Mouse (Mus musculus) embryonic stem cell, embryonic (primary cell): ENCODE measurements around the gene Fam160a1.

Source experiments
- CTCF ChIA-PET, 4 experiments: fragments of 300-600 bp in 2 of 4; fragments of 350-600 bp in 2 of 4; sonication (Branson Sonifier 250); formaldehyde crosslinking; loops; one replicate each; lab custom pipeline; 2022; ENCODE audit warnings: inconsistent platforms in 2 of 4; lab: Charles Lee
- POLR2A ChIA-PET, 4 experiments: fragments of 300-600 bp in 2 of 4; fragments of 350-600 bp in 2 of 4; sonication (Branson Sonifier 250); formaldehyde crosslinking; loops; one replicate each; lab custom pipeline; 2022; ENCODE audit warnings: antibody characterized with exemption in 4 of 4, inconsistent platforms in 1 of 4; lab: Charles Lee

Gene Fam160a1

DNA sequence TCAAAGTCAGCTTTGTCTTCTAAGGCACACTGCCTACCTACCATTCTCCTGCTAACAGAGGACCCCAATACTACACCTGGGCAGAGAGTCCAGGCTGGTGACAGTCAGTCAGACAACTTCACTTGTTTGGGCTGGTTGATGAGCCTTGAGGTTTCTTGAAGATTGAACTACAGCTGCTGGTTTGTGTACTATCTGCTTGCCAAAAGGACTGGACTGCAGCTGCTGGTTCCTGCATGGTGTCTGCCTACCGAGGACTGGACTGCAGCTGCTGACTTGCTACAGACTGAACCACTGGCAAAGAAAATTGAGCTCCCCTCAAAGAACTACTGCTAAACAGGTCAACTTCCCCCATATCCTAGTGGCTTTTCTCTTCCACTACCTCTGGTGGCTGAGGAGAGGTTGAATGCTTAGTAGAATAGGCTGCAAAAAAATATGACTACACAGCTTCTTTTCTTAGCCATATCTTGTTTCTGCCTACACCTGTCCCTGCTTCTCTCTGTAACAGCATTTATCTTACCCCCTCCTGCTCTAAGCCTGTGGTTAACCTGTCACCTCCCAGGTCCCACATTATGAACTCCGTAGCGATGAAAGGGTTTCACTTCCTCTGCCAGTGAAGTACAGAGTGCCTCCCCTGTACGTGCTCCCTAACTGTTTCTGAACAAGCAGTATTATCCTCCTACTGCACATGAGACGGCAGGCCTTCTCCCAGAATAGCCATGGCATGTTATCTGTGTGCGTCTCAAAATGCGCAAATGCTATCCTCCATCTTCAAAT is 103.0 kb downstream of the Fam160a1 start:
- ChIA-PET CTCF (interaction anchor here in 1 of 4 experiments (0.6 kb wide), 1 partner anchor 968 kb away, joined by 6 read pairs; no protein-coding TSS in a partner anchor), POLR2A (no interaction called here)

DNA sequence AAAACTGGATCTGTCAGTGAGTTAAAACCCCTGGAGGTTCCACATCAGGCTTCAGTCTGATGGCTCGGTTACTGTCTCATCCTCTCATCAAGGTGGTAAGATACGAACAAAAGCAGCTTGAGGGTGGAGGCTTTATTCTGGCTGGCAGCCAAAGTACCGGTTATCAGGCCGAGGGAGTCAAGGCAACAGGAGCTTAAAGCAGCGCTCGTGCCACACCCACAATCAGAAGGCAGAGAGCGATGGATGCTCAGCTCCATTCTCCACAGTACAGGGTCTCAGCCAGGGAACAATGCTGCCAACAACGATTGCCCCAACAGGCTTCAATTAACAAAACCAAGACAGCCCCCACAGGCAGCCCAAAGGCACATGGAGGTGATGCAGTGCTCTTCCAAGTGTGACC is 106.4 kb downstream of the Fam160a1 start:
- ChIA-PET POLR2A (no interaction called here), CTCF (interaction anchor here in 2 of 4 experiments (0.5 to 1.5 kb wide), 3 partner anchors 207 to 407 kb away, joined by 3 read pairs; no protein-coding TSS in a partner anchor)

- CTCF ChIA-PET = interaction anchor here (0.7 to 1.6 kb wide), 6 partner anchors 210 to 217 kb away, joined by 3 to 8 read pairs (median 3); no protein-coding TSS in a partner anchor
- POLR2A ChIA-PET = no interaction called here
Observed at GRCm38 (mm10) chr3:85707421-85707820, 109.7 kb downstream of the Fam160a1 start.

GRCm38 (mm10) chr3:85703141-85703882 is 113.8 kb downstream of the Fam160a1 start:
- ChIA-PET POLR2A (no interaction called here), CTCF (interaction anchor here in 1 of 4 experiments (1.1 kb wide), 1 partner anchor 221 kb away, joined by 3 read pairs; no protein-coding TSS in a partner anchor)

DNA sequence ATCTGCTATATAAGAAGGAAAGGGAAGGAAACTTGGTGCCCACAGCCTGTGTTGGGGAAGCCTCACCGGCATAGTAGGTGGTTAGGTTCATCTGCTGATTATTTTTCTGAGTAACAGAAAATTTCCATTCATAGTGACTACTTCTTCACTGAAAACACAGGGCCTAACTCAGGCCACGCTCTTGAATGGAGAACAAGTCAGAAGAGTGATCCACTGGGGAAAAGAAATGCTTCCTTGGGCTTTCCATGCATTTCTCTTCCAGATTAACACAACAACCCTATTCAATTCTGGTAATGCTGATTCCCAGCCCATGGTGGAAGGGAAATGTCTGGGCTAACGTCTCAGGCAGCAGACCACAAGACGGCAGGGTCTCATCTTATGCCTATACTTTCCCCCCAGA is 118.6 kb downstream of the Fam160a1 start:
- POLR2A ChIA-PET = no interaction called here
- CTCF ChIA-PET = interaction anchor here in 1 of 4 experiments (0.6 kb wide), 1 partner anchor 153 kb away, joined by 3 read pairs; no protein-coding TSS in a partner anchor

DNA sequence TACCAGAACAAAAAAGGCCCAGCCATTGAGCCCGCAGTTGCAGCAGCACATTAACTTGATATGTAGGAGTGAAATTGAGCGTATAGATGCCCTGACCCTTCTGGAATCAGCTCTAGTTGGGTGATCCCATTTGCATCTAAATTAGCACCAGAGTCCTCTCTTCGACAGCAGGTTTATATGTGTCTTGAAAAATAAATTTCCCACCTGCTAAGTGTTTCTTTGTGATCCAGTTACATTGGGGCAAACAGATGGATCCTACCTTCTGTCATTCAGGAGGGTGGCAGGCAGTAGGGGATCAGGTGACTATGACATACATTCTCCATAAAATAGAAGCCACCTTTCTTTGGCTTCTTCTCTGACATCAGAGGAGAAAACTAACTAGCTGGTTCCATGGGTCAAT is 122.0 kb downstream of the Fam160a1 start:
- CTCF ChIA-PET = no interaction called here
- POLR2A ChIA-PET = no interaction called here

DNA sequence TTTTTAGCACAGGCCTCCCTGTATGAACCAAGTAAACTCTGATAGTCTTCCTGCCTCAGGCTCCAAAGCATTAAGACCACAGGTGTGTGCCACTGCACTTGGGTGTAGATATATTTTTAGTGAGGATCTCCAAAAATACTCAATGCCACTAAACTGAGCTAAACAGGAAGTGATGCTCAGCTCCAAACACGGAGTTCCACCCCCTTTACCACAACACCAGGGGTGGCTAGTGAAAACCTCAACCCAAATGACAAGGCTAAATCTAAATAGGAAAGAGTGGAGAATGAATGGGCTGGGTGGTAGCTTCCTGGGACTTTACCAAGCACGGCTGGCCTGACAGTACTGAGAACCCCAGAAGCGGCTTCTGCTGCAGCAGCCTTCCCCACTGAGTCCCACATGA is 124.1 kb downstream of the Fam160a1 start:
- POLR2A ChIA-PET = interaction anchor here in 1 of 4 experiments (0.5 to 0.6 kb wide), 2 partner anchors 20 to 429 kb away, joined by 3 read pairs; no protein-coding TSS in a partner anchor
- CTCF ChIA-PET = no interaction called here

DNA sequence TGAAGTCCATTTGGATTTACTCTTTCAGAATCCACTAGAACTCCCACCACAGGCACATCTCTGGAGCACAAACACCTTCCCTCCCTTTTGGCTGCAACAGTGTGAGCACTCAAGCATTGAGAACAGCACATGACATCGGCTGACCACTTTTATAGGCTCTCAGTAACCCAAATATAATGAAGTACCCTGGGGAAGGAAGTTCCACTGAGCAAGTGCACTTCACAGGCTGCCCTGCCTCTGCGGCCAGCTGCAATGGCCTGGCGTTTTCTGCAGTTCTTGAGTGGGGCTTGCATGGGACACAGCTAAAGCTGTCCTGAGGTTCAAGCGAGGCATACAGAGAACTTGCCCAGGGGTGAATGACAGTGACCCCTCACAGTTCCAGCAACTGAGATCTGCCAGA is 126.0 kb downstream of the Fam160a1 start:
- ChIA-PET POLR2A (no interaction called here), CTCF (no interaction called here)

DNA sequence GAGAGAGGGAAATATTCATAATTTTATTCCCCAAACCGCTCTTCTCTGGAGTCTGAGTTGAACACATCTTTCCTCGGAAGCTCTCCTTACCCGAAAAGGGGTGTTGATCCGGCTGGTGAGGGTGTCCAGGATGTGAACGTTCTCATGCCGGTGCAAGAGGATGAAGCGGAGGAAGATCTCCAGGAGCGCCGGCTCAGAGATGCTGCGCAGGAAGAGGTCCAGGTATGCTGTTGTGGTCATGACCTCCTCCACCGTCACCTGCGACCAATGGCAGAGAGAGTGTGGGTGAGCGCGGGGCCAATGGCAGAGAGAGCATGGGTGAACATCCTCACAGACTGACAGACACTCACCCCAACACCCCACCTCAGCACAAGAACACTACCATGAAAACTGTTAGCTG is 128.8 kb downstream of the Fam160a1 start:
- POLR2A ChIA-PET = no interaction called here
- CTCF ChIA-PET = no interaction called here

GRCm38 (mm10) chr3:85685271-85685670 is 131.8 kb downstream of the Fam160a1 start:
- CTCF ChIA-PET = no interaction called here

GRCm38 (mm10) chr3:85683618-85684017 is 133.5 kb downstream of the Fam160a1 start:
- ChIA-PET POLR2A (no interaction called here), CTCF (no interaction called here)

More at GRCm38 (mm10) chr3:85685271-85685670, 131.8 kb downstream of the Fam160a1 start:
- POLR2A ChIA-PET = no interaction called here

GRCm38 (mm10) chr3:85681136-85681535 is 136.0 kb downstream of the Fam160a1 start:
- ChIA-PET POLR2A (interaction anchor here in 1 of 4 experiments (0.8 kb wide), 1 partner anchor 110 kb away, joined by 3 read pairs; no protein-coding TSS in a partner anchor), CTCF (interaction anchor here in 2 of 4 experiments (0.6 kb wide), 2 partner anchors 11 to 81 kb away, joined by 4 to 5 read pairs; no protein-coding TSS in a partner anchor)

- ChIA-PET POLR2A (no interaction called here), CTCF (no interaction called here)
Observed at GRCm38 (mm10) chr3:85679960-85680359, 137.1 kb downstream of the Fam160a1 start.

DNA sequence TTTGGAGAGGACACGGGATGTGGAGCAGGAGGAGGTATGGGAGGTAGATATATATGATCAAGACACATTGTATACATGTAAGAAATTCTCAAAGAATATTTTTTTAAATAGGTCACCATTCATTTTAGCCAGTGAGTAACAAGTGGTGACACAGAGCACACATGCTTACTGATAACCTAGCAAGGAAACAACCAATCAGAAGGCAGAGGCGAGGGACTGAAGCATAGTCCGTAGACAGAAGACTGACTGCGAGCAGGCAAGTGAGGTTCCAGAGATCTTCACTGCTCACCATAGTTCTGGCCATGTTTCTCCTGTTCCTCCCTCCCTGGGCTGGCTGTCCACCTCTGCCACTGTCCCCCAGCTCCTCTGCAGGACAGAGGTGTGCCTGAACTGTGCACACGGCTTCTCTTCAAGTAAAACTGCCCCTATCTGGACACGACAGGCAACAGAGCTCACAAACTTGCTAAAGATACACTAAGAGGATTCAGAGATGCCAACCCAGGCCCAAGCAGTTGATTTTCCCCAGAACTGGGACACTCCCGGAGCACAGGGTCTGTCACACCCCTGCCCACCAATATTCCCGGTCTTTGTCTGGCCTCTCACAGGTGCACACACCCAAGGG is 137.7 kb downstream of the Fam160a1 start:
- ChIA-PET CTCF (no interaction called here), POLR2A (interaction anchor here in 1 of 4 experiments (0.7 kb wide), 1 partner anchor 298 kb away, joined by 6 read pairs; no protein-coding TSS in a partner anchor)

DNA sequence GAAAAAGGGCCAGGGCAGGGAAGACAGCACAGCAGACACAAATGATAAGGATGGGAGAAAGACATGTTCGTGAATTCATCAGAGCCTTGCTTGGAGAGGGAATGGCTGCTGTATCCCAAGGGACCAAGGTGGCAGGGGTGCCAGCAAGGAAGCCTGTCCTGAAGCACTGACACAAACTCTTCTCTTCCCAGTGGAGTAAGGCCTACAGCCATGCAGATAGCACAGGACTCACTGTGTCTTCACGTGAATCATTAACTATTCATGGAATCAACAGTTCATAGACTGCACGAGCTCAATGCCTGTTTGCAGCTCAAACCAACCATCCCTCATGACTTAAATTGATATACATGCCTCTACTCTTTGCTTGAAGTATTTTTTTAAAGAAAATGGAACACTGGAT is 139.1 kb downstream of the Fam160a1 start:
- ChIA-PET CTCF (interaction anchor here in 1 of 4 experiments (0.5 kb wide), 1 partner anchor 26 kb away, joined by 3 read pairs; no protein-coding TSS in a partner anchor), POLR2A (interaction anchor here in 1 of 4 experiments (0.7 kb wide), 1 partner anchor 349 kb away, joined by 3 read pairs; no protein-coding TSS in a partner anchor)

GRCm38 (mm10) chr3:85677133-85677532 is 140.0 kb downstream of the Fam160a1 start:
- POLR2A ChIA-PET = no interaction called here
- CTCF ChIA-PET = no interaction called here

- POLR2A ChIA-PET = interaction anchor here in 1 of 4 experiments (3.6 kb wide), 1 partner anchor 10 kb away, joined by 12 read pairs; no protein-coding TSS in a partner anchor
- CTCF ChIA-PET = interaction anchor here in 1 of 4 experiments (1.0 kb wide), 1 partner anchor 11 kb away, joined by 4 read pairs; no protein-coding TSS in a partner anchor
Observed at GRCm38 (mm10) chr3:85669844-85670243, 147.2 kb downstream of the Fam160a1 start.

GRCm38 (mm10) chr3:85667683-85668082 is 149.4 kb downstream of the Fam160a1 start:
- ChIA-PET CTCF (no interaction called here), POLR2A (interaction anchor here in 1 of 4 experiments (1.0 kb wide), 1 partner anchor 29 kb away, joined by 3 read pairs; no protein-coding TSS in a partner anchor)

DNA sequence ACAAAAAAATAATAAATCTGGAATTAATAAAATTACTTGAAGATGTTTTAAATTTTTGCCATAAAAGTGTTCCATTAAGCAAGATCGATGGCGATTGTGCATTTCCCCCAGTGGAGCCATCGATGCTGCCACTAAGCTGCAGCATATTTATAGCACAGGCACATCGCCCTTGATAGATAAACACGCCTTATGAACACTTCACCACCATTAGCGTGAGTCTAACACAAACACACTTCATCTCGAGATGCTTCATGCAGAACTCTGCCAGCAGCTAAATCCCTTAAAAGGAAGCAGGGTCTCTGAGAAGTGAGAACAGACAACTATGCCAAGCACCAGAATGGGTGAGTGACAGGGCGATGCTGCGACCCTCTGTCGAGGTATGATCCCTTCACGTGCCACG is 150.4 kb downstream of the Fam160a1 start:
- CTCF ChIA-PET = interaction anchor here in 1 of 4 experiments (0.7 kb wide), 1 partner anchor 678 kb away, joined by 3 read pairs; no protein-coding TSS in a partner anchor
- POLR2A ChIA-PET = no interaction called here
